Mouse (Mus musculus) megakaryocyte, embryonic 14.5 days (primary cell): ENCODE data around the gene Acat3.

ENCODE experiments used
- FLI1 ChIP-seq: IDR thresholded peaks from 2 replicates; pipeline ENCODE4 v1.6.1; 2012; ENCODE audit warnings: low read length, inconsistent platforms, mixed read lengths
- GATA1 ChIP-seq: IDR thresholded peaks from 3 replicates; pipeline ENCODE4 v1.6.1; 2012; ENCODE audit warnings: mixed read lengths, low read length, inconsistent platforms, borderline replicate concordance

DNA sequence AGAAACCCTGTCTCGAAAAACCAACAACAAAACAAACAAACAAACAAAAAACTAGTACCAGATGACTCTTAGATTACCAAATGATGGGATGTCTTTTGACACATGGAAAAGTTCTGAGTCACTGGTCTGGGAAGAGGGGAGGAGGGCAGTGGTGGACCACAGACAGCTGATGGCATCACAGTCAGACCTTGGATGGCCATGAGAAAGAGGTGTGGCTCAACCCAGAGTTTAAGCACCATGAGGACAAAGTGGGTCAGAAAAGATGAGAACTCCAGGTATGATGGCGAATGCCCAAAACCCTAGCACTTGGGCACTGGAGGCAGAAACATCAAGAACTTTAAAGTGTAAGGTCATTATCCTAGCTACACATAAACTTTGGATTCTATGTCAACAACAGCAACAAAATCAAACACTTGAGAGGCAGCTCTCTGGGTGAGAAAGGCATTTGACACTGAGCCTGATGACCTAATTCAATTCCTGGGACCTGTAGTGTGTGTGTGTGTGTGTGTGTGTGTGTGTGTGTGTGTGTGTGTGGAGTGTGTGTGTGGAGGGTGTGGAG lies 2.9 kb downstream of the Acat3 start:
- TF ChIP-seq GATA1: no peak
- TF ChIP-seq FLI1: no peak
